Mouse (Mus musculus): ENCODE measurements at regions not wholly inside any gene's neighbourhood (a gene's known extent, or its start where the extent isn't known, plus 50 kb on each side); places are given as distances from the start of the nearest gene placed in this dataset.
A peak's percentile ranks its signal among the peaks of the same experiment; 100 is the strongest.

GRCm38 (mm10) chr11:111282283-111282682 lies 216.3 kb downstream of the Kcnj2 start:
- Histone ChIP-seq H3K9me3 (ENCODE audit: control insufficient read depth, low read length) (no peaks in the 10 kb centered on the region), H3K4me2 (ENCODE audit: low read depth) (no peak overlapping the region), H3K36me3 (replicated peaks; ENCODE audit: control insufficient read depth, insufficient read depth, low read depth) (no peaks in the 10 kb centered on the region), H3K4me3 (ENCODE audit: insufficient read depth in 1 of 2, low read depth in 2 of 2, low read length in 2 of 2) (no peak overlapping the region), H3K27ac (no peak overlapping the region), H3K9ac (replicated peaks) (no peak overlapping the region), H3K4me1 (replicated peaks; ENCODE audit: control insufficient read depth in 2 of 2, insufficient read depth in 2 of 2, low read length in 1 of 2) (no peaks in the 10 kb centered on the region), H3K27me3 (ENCODE audit: control insufficient read depth, insufficient read depth, low read length) (no peaks in the 10 kb centered on the region)
- TF ChIP-seq CTCF (IDR thresholded peaks at IDR 0.05; ENCODE audit: low read depth) (no peak), EP300 (IDR thresholded peaks at IDR 0.05; ENCODE audit: low read depth) (no peak)
- no peak for ATAC-seq (ENCODE audit: insufficient read depth)
- 22% methylated on average over 2 of the region's 2 CpGs for WGBS (ENCODE audit: insufficient replicate concordance)
- DNase-seq (ENCODE audit: low read depth in 3 of 3, low spot score in 3 of 3) = no peak

- Histone ChIP-seq H3K27ac (no peak overlapping the region), H3K4me3 (ENCODE audit: insufficient read depth in 1 of 2, low read depth in 2 of 2, low read length in 2 of 2) (no peak overlapping the region), H3K9ac (replicated peaks) (no peak overlapping the region), H3K27me3 (ENCODE audit: control insufficient read depth, insufficient read depth, low read length) (no peaks in the 10 kb centered on the region), H3K9me3 (ENCODE audit: control insufficient read depth, low read length) (no peaks in the 10 kb centered on the region), H3K4me2 (ENCODE audit: low read depth) (no peak overlapping the region), H3K36me3 (replicated peaks; ENCODE audit: control insufficient read depth, insufficient read depth, low read depth) (no peaks in the 10 kb centered on the region), H3K4me1 (replicated peaks; ENCODE audit: control insufficient read depth in 2 of 2, insufficient read depth in 2 of 2, low read length in 1 of 2) (no peaks in the 10 kb centered on the region)
- TF ChIP-seq EP300 (IDR thresholded peaks at IDR 0.05; ENCODE audit: low read depth) (no peak), CTCF (IDR thresholded peaks at IDR 0.05; ENCODE audit: low read depth) (no peak)
- peak in 1 of 3 experiments; percentile 1 for DNase-seq (ENCODE audit: low read depth in 3 of 3, low spot score in 3 of 3)
- peak; percentile 26; the same call in 1 of the 2 replicates for ATAC-seq (ENCODE audit: insufficient read depth)
These were observed 224.6 kb downstream of the Kcnj2 start for GRCm38 (mm10) chr11:111290537-111290936.

DNA sequence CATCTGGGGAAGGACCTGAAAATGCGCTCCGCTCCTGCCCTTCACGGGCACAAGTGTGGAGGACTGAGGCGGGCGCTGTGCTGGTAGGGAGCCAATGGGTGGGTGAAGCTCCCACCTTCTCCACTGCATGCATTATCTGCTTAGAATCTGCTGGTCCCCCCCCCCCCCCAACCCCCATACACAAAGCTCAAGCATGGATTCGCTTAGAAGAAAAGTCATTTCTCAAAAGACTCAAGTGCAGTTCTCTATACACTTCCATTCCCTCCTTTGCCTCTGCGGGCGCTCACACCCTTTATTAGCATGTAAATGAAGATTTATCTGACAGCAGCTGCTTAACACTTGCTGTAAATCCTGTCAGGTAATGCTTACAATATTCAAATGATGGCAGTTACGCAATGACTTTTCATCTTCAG lies 230.4 kb downstream of the Kcnj2 start:
- Histone ChIP-seq H3K4me2 (ENCODE audit: low read depth) (no peak overlapping the region), H3K9me3 (ENCODE audit: control insufficient read depth, low read length) (no peaks in the 10 kb centered on the region), H3K27me3 (ENCODE audit: control insufficient read depth, insufficient read depth, low read length) (no peaks in the 10 kb centered on the region), H3K4me3 (ENCODE audit: insufficient read depth in 1 of 2, low read depth in 2 of 2, low read length in 2 of 2) (no peak overlapping the region), H3K4me1 (replicated peaks; ENCODE audit: control insufficient read depth in 2 of 2, insufficient read depth in 2 of 2, low read length in 1 of 2) (no peaks in the 10 kb centered on the region), H3K27ac (no peak overlapping the region), H3K36me3 (replicated peaks; ENCODE audit: control insufficient read depth, insufficient read depth, low read depth) (no peaks in the 10 kb centered on the region), H3K9ac (replicated peaks) (no peak overlapping the region)
- TF ChIP-seq CTCF (IDR thresholded peaks at IDR 0.05; ENCODE audit: low read depth) (no peak), EP300 (IDR thresholded peaks at IDR 0.05; ENCODE audit: low read depth) (no peak)
- WGBS (ENCODE audit: insufficient replicate concordance) = 47% methylated on average over 9 of the region's 9 CpGs
- ATAC-seq (ENCODE audit: insufficient read depth) = no peak
- no peak for DNase-seq (ENCODE audit: low read depth in 3 of 3, low spot score in 3 of 3)

DNA sequence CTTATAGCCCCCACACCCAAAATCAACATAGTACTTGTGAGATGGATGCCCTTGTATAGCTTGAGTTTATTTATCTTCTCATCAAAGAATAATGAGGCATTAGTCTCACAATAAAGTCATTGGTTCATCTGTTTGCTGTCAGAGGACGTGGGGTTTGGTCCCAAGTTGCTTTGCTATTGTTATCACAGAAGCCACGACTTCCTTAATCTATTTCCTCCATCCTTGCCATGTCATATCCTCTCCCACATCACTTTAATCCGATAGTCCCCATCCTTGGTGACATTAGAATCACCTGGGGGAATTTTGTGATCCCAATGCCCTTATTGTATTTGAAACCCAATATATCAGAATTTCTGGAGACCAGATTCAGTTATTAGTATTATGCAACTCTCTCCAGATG lies 246.8 kb downstream of the Kcnj2 start:
- no peak for ATAC-seq (ENCODE audit: insufficient read depth)
- WGBS (ENCODE audit: insufficient replicate concordance) = 6% methylated on average over 3 of the region's 3 CpGs
- TF ChIP-seq CTCF (IDR thresholded peaks at IDR 0.05; ENCODE audit: low read depth) (no peak), EP300 (IDR thresholded peaks at IDR 0.05; ENCODE audit: low read depth) (no peak)
- no peaks in the 10 kb centered on the region for H3K27me3 ChIP-seq (ENCODE audit: control insufficient read depth, insufficient read depth, low read length)
- no peak overlapping the region for H3K27ac ChIP-seq
- no peaks in the 10 kb centered on the region for H3K4me1 ChIP-seq (replicated peaks; ENCODE audit: control insufficient read depth in 2 of 2, insufficient read depth in 2 of 2, low read length in 1 of 2)
- no peak overlapping the region for H3K4me3 ChIP-seq (ENCODE audit: insufficient read depth in 1 of 2, low read depth in 2 of 2, low read length in 2 of 2)
- no peak for DNase-seq (ENCODE audit: low read depth in 3 of 3, low spot score in 3 of 3)
- H3K36me3 ChIP-seq (replicated peaks; ENCODE audit: control insufficient read depth, insufficient read depth, low read depth) = no peaks in the 10 kb centered on the region
- no peak overlapping the region for H3K9ac ChIP-seq (replicated peaks)
- no peaks in the 10 kb centered on the region for H3K9me3 ChIP-seq (ENCODE audit: control insufficient read depth, low read length)
- H3K4me2 ChIP-seq (ENCODE audit: low read depth) = no peak overlapping the region

GRCm38 (mm10) chr11:111313566-111313965 lies 247.6 kb downstream of the Kcnj2 start:
- H3K9ac ChIP-seq (replicated peaks) = no peak overlapping the region
- ATAC-seq (ENCODE audit: insufficient read depth) = no peak
- H3K9me3 ChIP-seq (ENCODE audit: control insufficient read depth, low read length) = no peaks in the 10 kb centered on the region
- H3K4me1 ChIP-seq (replicated peaks; ENCODE audit: control insufficient read depth in 2 of 2, insufficient read depth in 2 of 2, low read length in 1 of 2) = no peaks in the 10 kb centered on the region
- TF ChIP-seq EP300 (IDR thresholded peaks at IDR 0.05; ENCODE audit: low read depth) = no peak
- no peak for TF ChIP-seq CTCF (IDR thresholded peaks at IDR 0.05; ENCODE audit: low read depth)
- H3K36me3 ChIP-seq (replicated peaks; ENCODE audit: control insufficient read depth, insufficient read depth, low read depth) = no peaks in the 10 kb centered on the region
- WGBS (ENCODE audit: insufficient replicate concordance) = 55% methylated on average over 3 of the region's 3 CpGs
- H3K4me2 ChIP-seq (ENCODE audit: low read depth) = no peak overlapping the region
- DNase-seq (ENCODE audit: low read depth in 3 of 3, low spot score in 3 of 3) = no peak
- no peak overlapping the region for H3K27ac ChIP-seq
- H3K4me3 ChIP-seq (ENCODE audit: insufficient read depth in 1 of 2, low read depth in 2 of 2, low read length in 2 of 2) = no peak overlapping the region
- no peaks in the 10 kb centered on the region for H3K27me3 ChIP-seq (ENCODE audit: control insufficient read depth, insufficient read depth, low read length)

Data from liver, embryonic 14.5 days (tissue).